Mouse (Mus musculus): ENCODE measurements around the gene Nrxn2.

Gene Nrxn2

DNA sequence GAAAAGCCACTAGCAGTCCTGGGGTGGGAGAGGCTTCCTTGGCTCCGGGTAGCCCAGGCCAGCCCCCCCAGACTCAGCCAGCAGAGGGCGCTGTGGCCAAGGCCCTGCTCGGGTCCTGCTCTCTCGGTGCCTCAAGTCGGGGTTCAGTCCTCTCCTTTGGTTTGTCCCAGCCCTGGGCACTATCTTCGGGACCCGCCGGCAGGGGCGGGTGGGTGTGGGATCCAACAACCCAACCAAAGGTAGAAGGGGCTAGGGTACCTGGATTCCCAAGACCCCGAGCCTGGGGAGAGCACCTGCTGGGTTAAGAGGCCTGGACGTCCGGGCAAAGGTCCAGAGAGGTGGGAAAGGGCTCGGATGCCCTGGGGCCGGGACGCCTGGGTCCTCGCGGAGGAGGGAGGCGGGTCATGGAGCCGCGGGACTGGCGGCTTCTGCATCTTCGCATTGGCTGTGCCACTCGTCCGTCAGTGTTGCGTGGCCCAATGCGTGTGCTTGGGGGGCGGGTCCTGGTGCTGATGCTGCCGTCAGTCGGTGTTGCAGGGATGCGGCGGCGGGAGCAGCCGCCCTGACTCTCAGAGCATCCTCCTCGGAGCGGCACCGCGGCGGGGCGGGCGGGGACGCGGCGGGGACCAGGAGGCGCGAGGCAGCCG, at the start of gene Nrxn2:
Gene Nrxn2, plus strand, starts transcription at position 499 of the 647 bp plus-strand sequence.
- peak; percentile 96 for DNase-seq

- DNase-seq = no peak
Measured at GRCm38 (mm10) chr19:6370175-6370574, 48.4 kb upstream of the Nrxn2 start.

DNA sequence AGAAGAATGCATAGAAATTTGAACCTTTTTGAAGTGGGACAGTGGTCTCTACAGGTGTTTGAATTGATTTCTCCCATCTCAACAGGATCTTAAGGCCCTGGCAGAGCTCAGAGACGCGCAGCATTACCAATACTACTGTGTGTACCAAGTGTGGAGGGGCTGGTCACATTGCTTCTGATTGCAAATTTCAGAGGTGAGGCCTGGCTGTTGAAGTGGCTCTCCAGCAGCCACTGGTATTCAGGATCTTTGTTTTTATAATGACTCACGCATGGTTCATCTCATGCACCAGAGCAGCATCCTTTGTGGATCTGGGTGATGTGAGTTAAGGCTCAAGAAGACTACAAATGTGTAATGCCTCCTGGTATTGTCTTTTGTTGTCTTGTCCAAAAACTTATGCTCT, 46.1 kb upstream of the Nrxn2 start:
- no peak for DNase-seq

DNA sequence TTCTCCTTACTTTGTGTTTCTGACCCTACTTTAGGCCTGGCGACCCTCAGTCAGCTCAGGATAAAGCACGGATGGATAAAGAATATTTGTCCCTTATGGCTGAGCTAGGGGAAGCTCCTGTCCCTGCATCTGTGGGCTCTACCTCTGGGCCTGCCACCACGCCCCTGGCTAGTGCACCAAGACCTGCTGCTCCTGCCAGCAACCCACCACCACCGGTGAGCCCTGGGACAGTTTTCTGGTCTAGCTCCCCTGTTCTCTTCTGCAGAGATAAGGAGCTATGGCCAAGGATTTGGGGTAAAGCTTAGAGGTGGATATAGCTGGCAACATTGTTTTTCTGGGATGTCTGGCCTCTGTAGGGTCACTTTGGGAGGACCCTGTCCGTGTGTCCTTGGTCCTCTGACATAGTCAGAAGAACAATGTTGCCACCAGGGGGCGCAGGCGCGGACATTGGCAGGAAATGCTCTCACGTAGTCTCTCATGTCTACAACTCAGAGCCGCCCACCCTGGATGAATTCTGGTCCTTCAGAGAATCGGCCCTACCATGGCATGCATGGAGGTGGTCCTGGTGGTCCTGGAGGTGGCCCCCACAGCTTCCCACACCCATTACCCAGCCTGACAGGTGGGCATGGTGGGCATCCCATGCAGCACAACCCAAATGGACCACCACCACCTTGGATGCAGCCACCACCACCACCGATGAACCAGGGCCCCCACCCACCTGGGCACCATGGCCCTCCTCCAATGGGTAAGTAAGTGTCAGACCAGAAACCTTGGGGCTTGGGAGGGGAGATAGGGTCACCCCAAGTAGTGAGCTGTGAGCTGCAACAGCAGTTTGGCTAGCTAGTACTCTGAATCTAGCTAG, 44.8 kb upstream of the Nrxn2 start:
- peak; percentile 49 for DNase-seq

- DNase-seq = no peak
Measured at GRCm38 (mm10) chr19:6374571-6374970, 44.0 kb upstream of the Nrxn2 start.

- no peak for DNase-seq
Measured at GRCm38 (mm10) chr19:6375423-6376254, 42.9 kb upstream of the Nrxn2 start.

DNA sequence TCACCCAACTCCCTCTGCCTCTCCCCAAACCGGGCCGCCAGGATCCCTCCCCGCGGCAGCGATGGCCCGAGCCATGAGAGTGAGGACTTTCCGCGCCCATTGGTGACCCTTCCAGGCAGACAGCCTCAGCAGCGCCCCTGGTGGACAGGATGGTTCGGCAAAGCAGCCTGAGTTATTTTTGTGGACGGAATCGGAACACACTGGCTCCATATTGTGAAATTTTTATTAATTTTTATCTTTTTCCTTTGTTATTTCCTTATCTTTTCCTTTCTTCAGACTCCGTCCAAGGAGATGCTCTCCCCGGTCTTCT, 42.3 kb upstream of the Nrxn2 start:
- no peak for DNase-seq

DNA sequence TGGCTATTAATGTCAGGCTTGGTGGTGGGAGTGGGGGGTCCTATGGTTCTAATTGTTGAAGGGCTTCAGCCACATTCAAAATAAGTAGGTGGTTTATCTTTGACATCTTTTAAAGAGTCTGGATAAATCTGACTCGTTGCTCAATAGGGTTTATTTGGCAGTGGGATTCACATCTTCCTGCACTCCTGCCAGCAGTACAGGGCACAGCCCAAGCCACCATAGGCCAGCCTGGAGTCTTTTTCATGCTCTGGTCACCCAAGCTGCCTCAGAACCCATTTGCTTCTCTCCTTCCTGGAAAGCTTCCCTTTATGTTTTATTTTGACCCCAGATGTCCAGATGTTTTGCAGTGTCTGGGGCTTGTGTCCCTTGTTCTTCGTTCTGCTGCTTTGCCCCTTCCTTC, 41.9 kb upstream of the Nrxn2 start:
- no peak for DNase-seq

- no peak for DNase-seq
Measured at GRCm38 (mm10) chr19:6377327-6378040, 41.0 kb upstream of the Nrxn2 start.

DNA sequence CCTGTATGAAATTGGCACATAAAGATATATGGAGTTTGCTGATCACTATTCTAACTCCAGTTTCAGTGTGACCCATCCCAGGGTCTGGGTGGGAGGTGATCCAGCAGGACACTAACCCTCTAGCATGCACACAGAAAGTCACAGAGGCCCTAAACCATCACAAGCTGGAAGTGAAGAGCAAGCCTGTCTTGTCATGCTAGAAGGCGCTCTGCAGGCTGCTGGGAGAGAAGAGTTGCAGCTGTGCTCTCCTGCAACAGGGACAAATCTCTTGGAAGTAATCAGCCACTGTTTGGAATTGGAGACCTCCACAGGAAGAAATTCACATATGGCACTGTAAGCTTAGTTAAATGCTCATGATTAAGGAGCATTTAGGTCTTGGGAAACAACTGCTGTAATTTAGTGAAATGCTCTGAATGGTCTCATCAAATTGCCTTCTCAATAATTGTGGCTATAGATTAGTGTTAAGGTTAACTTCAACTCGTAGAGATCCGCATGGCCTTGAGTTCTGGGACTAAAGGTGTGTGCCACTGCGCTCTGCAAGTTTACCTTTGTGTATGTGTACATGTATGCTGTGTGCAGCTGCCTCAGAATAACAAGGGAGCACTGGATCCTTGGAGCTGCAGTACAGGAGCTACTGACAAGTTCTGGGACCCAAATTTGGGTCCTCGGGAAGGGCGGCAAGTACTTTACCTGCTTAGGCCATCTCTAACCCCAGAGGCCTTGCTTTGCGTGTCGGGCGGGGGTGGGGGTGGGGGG, 37.9 kb upstream of the Nrxn2 start:
- DNase-seq = no peak

- no peak for DNase-seq
Measured at GRCm38 (mm10) chr19:6381238-6381637, 37.3 kb upstream of the Nrxn2 start.

DNA sequence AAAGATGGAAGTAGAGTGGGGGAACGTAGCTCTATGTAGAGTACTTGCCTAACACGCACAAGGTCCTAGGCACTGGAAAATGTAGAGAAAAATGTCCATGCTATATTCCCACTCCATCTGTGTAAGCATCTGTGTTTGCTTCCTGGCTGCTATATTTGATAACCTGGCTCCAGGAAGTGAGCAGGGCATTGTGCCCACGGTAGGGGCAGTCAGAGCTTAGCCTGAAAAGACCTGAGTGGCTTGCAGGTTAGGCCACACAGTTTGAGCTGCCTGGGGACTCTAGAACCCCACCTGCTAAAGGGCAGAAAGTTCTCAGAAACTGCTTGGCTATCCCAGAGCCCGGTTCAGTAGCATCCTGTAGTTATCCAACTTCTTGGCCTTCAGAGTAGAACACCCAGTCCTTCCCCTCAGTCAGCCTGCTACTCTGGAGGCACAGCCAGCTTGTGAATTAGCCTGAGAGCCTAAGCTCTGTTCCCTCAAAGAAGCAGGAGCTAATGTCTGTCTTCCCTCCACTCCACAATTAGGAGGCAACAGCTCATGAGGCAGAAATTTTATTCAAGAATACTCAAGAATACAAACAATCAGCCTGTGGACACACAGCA, 36.1 kb upstream of the Nrxn2 start:
- no peak for DNase-seq

DNA sequence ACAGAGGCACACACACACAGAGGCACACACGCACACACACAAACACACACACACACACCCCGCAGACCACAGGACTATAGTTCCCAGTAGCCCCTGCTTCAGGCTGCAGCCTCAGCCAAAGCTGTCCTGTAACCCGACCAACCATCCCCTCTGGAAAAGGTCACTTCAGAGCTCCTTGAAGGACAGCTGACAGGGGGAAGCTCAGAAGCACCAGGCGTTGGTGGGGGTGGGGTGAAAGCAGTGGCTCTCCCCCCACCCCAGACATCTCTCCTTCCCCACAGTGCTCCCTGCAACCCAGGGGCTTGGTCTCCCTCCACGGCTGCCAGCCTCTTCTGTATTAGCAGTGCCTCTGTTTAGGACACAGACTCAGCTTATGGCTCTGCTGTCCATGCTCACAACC, 35.1 kb upstream of the Nrxn2 start:
- no peak for DNase-seq

DNA sequence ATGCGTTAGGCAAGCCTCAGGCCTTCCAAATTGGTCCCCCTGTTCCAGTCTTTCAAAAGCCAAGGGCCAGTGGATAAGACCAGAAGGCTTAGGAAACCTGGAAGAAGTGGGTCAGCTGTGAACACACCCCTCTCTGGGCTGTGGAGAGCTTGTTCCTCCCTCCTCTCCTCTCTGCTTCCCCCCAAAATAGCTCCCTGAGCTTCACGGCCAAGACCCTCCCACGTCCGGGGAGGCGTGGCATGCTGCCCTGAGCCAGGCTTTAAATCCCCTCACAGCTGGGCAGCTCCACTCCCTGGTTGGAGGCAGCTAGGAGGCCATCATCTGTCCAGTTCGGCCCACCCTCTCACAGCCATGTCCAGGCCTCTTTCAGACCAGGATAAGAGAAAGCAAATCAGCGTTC, 34.4 kb upstream of the Nrxn2 start, which contains the start of gene Pygm:
Gene Pygm, plus strand, starts transcription at position 272 of the 400 bp plus-strand sequence.
- DNase-seq = peak; percentile 46

DNA sequence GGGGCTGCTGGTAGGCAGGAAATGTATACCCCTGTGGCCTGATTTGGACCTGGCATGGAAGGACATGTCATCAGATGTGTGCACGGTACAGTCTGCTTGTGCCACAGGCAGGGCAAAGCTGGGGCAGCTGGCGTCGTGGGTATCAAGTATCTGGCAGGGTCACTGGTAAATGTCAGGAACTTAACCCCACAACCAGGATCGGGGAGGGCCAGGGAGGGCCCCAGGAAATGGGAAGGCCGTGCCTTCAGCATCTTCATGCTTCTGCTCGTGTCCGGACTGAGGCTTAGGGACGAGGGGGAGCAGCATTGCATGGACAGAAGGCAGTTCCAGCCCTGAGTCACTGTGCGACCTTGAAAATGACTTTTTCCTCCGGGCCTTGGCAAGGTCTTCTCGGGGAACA, 33.6 kb upstream of the Nrxn2 start:
- no peak for DNase-seq

DNA sequence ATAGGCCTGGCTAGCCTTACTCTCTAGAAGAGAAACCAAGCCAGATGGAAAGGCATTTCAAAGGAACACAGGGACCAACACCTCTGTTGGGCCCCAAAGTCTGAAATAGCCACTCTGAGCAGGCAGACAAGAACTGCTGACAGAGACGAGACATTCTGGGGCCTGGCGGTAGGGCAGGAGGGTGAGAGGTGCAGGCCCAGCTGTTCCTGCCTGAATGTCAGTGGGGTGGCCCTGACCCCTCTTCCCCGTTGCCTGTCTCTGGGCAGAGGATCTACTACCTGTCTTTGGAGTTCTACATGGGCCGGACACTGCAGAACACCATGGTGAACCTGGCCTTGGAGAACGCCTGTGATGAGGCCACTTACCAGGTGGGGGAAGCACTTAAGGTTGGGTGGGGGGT, 33.1 kb upstream of the Nrxn2 start:
- DNase-seq = no peak

DNA sequence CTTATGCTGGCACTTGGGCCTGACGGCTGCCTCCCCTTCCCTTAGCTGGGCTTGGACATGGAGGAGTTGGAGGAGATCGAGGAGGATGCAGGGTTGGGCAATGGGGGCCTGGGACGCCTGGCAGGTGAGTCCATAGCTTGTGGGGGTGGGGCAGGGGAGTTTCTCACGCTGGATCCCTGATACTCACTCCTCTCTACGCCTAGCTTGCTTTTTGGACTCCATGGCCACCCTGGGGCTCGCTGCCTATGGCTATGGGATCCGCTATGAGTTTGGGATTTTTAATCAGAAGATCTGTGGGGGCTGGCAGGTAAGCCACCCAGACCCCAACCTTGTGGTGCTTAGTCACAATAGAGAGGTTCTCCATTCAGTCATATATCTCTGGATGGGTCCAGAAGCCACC, 32.7 kb upstream of the Nrxn2 start:
- no peak for DNase-seq

GRCm38 (mm10) chr19:6386234-6386633, 32.3 kb upstream of the Nrxn2 start:
- no peak for DNase-seq

GRCm38 (mm10) chr19:6388006-6388405, 30.5 kb upstream of the Nrxn2 start:
- DNase-seq = no peak

DNA sequence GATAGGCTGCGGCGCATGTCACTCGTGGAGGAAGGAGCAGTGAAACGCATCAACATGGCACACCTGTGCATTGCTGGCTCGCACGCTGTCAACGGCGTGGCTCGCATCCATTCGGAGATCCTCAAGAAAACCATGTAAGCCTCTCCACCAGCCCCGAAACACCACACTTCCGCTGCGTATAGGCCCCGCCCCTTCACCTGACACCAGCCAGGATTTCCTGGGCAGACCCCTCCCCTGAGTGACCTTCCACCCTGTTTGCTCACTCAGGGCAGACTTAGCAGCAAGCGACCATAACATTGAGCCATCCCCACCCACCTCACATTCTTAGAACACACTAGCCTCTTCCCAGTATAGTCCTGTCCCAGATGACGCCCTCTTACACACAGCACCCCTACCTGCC, 28.7 kb upstream of the Nrxn2 start:
- DNase-seq = no peak

- no peak for DNase-seq
Measured at GRCm38 (mm10) chr19:6390251-6390650, 28.3 kb upstream of the Nrxn2 start.

Measured in layer of hippocampus, adult 9-11 months (tissue).